Mouse (Mus musculus) cerebellum, adult 2 months (tissue): Measurements from ENCODE around the gene Slc22a18.

ENCODE experiments used
- CTCF ChIP-seq: fragments of 200-500 bp; IDR thresholded peaks from 2 replicates; pipeline ENCODE4 v1.5.1; 2011; ENCODE audit warnings: low read depth, mild to moderate bottlenecking, control low read depth, low read length, moderate library complexity, borderline replicate concordance; ENCODE audit not compliant: insufficient read depth
- POLR2A ChIP-seq: fragments of 200-500 bp; IDR thresholded peaks from 2 replicates; pipeline ENCODE4 v1.6.1; 2011; ENCODE audit warnings: low read length, control low read depth, borderline replicate concordance; ENCODE audit not compliant: insufficient read depth

- TF ChIP-seq CTCF (no peak), POLR2A (no peak)
Measured at GRCm38 (mm10) chr7:143473347-143474101, at the start of gene Slc22a18.
